Mouse (Mus musculus): ENCODE measurements around the gene Olfr1037.
"Not testable (repeated sequence)": the region's sequence is repeated elsewhere in the genome, so short reads cannot be mapped to it uniquely, and the experiment has no call there.

The Olfr1037 gene

DNA sequence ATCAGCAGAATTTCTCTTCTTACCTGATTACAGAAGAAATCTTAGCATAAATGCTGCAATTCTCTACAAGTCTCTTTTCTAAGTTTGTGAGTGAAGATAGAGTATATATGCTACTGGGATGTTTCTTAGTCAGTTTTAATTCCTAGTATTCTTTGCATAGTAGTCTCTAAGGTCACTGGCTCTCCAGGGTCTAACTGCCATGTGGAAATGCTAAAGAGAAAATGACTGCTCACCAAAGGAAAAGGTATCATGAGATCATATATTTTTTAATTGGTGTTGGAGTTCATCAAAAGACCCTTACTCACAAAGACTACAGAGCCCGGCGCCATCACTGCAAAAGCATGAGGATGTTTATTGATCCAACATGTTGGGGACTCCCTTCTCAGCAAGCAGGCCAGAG is at the start of gene Olfr1037:
Olfr1037 (minus strand) TSS at position 101 of the 400 bp plus-strand sequence.
- DNase-seq (ENCODE audit: low spot score): no peak

DNA sequence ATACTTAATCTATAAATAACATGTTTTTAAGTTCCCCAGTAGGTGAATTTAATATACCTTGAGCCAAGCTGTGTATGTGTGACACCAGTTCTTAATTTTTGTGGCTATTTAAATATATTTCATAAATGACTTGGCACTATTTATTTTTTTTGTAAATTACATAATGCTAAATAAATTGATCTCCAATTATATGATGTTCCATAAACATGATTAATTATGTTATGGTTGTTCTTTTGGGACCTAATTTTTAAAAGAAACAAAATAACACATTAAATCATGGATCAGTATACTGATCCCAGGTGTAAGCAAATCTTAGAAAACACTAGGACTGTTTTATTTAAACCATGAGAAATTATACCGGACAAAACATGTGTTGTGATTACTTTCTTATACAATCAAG is 48.6 kb upstream of the Olfr1037 start, which contains the start of gene Olfr1039:
Olfr1039 (minus strand) TSS at position 101 of the 400 bp plus-strand sequence.
- no peak for DNase-seq (ENCODE audit: low spot score)

DNA sequence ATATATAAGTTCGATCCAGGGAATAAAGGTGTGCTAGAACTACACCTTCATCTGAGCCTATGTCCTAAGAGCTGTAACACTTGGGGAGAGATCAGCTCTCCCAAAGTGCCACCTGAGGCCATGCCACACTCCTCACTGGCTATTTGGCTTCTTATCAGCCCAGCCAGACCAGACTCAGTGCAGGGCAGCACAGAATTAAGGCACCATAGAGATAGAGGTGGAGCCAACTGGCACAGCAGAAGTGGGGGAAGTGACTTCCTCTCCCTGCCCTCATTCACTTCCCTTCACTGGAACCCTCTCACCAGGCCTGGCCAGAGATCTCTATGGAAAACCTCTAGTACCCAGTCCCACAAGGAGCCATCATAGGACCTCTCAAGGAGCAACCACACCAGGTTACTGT is 6.7 kb downstream of the Olfr1037 start:
- DNase-seq (ENCODE audit: low spot score): not testable (repeated sequence)

DNA sequence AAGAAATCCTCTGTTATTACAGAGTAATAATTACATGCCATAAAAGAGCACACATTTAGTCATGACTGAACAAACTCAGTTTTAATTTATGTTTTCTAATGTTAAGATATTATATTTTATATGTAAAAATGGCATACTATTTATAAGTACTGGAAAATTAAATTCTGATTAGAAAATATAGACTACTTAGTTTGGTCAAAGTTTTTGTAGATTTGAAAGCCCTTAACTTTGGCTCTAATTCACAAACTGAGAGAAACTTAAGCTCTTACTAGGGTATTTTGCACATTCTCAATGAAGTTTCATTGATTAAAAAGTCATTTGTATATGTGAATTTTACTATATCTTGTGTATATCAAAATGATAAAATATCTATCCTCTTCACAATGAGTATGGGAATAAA is 13.5 kb downstream of the Olfr1037 start, which contains the start of gene Olfr1036:
Olfr1036 (plus strand) TSS at position 301 of the 400 bp plus-strand sequence.
- not testable (repeated sequence) for DNase-seq (ENCODE audit: low spot score)

DNA sequence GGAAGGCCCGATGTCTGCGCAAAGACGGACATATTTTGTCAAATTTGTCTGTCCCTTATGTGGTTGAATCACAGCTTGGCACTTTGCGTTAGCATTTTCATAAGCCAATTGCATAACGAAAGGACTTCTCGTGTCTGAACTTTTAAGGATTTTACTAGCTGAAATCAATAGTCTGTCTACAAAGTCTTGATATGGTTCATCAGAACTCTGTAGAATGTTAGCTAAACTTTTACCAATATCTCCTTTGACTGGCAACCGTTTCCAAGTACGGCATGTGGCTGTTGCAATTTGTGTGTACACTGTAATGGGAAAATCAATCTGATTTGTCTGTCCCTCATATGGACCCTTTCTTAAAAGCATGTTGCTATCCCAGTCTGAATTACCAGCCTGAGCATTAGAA is 17.0 kb downstream of the Olfr1037 start:
- DNase-seq (ENCODE audit: low spot score): no peak

DNA sequence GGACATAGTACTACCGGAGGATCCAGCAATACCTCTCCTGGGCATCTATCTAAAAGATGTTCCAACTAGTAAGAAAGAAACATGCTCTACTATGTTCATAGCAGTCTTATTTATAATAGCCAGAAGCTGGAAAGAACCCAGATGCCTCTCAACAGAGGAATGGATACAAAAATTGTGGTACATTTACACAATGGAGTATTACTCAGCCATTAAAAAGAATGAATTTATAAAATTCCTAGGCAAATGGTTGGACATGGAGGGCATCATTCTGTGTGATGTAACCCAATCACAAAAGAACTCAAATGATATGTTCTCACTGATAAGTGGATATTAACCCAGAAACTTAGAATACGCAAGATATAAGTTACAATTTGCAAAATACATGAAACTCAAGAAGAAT is 23.4 kb downstream of the Olfr1037 start:
- not testable (repeated sequence) for DNase-seq (ENCODE audit: low spot score)

DNA sequence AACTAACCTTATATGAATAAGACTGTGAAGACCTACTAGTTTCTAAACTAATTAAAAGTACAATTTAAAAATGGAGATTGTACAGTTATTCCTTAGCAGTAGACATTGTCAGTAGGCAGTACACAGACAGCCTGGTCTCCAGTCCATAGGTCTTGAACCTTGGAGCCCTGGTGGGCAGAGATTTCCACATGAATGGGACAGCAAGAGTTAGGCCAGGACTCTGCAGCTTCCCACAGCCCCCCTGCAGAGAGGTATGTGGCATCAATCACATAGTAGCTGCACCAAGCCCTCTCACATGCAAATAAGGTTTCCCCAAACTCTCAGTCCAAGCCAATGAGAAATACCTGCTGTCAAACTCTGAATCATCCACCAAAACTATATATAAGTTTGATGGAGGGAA is 36.4 kb downstream of the Olfr1037 start:
- not testable (repeated sequence) for DNase-seq (ENCODE audit: low spot score)

DNA sequence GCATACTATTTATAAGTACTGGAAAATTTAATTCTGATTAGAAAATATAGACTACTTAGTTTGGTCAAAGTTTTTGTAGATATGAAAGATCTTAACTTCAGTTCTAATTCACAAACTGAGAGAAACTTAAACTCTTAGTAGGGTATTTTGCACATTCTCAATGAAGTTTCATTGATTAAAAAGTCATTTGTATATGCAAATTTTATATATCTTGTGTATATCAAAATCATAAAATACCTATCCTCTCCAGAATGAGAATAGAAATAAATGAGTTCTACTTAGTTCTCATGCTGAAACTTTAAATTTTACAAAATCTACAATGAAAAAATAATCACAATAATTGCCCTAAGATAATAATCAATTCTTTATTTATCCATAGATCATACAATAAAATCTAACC is 41.6 kb downstream of the Olfr1037 start, which contains the start of gene Olfr1034:
Olfr1034 (plus strand) TSS at position 301 of the 400 bp plus-strand sequence.
- no peak for DNase-seq (ENCODE audit: low spot score)

Measured in testis, postnatal 10 days (tissue).